Mouse (Mus musculus) gastrocnemius, postnatal 14 days (tissue): ENCODE results near the gene Dcaf10. TPM values are rescaled to one million over a fixed set of nuclear protein-coding genes. Genes with fewer than 3 reads are reported as not detected.

Source experiments
- DNase-seq: peaks from one replicate; pipeline ENCODE4 v3.0.0; 2021; ENCODE audit warnings: mixed read lengths
- intact Hi-C: fragments of 180-260 bp; cut with DNase I; formaldehyde crosslinking; loops from one replicate; pipeline ENCODE4 v1.15.1; 2025; ENCODE audit warnings: low total_unique reads
- microRNA-seq, 2 experiments: library from miRNA; unstranded; fragments of <30 nt; microRNA quantifications; one replicate each; pipeline ENCODE4 v1.2.0; 2021
- total RNA-seq, 2 experiments: library from RNA; stranded (reverse); gene quantifications; 2 replicates each; pipeline ENCODE4 v1.2.3; 2021

The Dcaf10 gene
- total RNA-seq, 2 experiments from 2014 or later: 11.9 to 12.2 TPM

- intact Hi-C loops: no loop called here
- DNase-seq: no peak
These were observed 70.7 kb downstream of the Dcaf10 start for GRCm38 (mm10) chr4:45412433-45413192.

GRCm38 (mm10) chr4:45413674-45414338 lies 71.9 kb downstream of the Dcaf10 start:
- intact Hi-C loops: no loop called here
- DNase-seq: no peak

- intact Hi-C loops: loop anchor here (5.0 kb wide), 3 partner anchors 116 to 441 kb away; partner anchors contain the start of gene Shb
These were observed 74.4 kb downstream of the Dcaf10 start for GRCm38 (mm10) chr4:45416314-45416713.

GRCm38 (mm10) chr4:45418229-45418950 lies 76.5 kb downstream of the Dcaf10 start:
- DNase-seq: peak; percentile 45

More at GRCm38 (mm10) chr4:45416314-45416713, 74.4 kb downstream of the Dcaf10 start:
- no peak for DNase-seq

GRCm38 (mm10) chr4:45419051-45419450 lies 77.2 kb downstream of the Dcaf10 start:
- DNase-seq: no peak
- intact Hi-C loops: loop anchor here (5.0 kb wide), 3 partner anchors 113 to 438 kb away; partner anchors contain the start of gene Shb

More at GRCm38 (mm10) chr4:45418229-45418950, 76.5 kb downstream of the Dcaf10 start:
- intact Hi-C loops: loop anchor here (5.0 kb wide), 3 partner anchors 114 to 439 kb away; partner anchors contain the start of gene Shb

GRCm38 (mm10) chr4:45420733-45421132 lies 78.8 kb downstream of the Dcaf10 start:
- intact Hi-C loops: loop anchor here (5.0 kb wide), 1 partner anchor 347 kb away; no protein-coding TSS in a partner anchor
- no peak for DNase-seq

GRCm38 (mm10) chr4:45421519-45422260 lies 79.8 kb downstream of the Dcaf10 start:
- intact Hi-C loops: loop anchor here (5.0 kb wide), 1 partner anchor 346 kb away; no protein-coding TSS in a partner anchor
- DNase-seq: no peak

- no peak for DNase-seq
- intact Hi-C loops: loop anchor here (5.0 kb wide), 1 partner anchor 345 kb away; no protein-coding TSS in a partner anchor
These were observed 80.7 kb downstream of the Dcaf10 start for GRCm38 (mm10) chr4:45422640-45423039.

GRCm38 (mm10) chr4:45423406-45423805 lies 81.5 kb downstream of the Dcaf10 start:
- no peak for DNase-seq
- intact Hi-C loops: loop anchor here (5.0 kb wide), 1 partner anchor 344 kb away; no protein-coding TSS in a partner anchor

GRCm38 (mm10) chr4:45426724-45427457 lies 85.0 kb downstream of the Dcaf10 start:
- intact Hi-C loops: no loop called here
- no peak for DNase-seq

Small RNA genes within 50 kb of the gene (microRNA-seq; reads per million reads assigned to microRNA genes)
- gene Gm25692: 0 reads per million in 2 experiments

Other genes with a start within 250 kb of the Dcaf10 start
- gene Tomm5, start 234.0 kb upstream of the Dcaf10 start, total RNA-seq: 10 to 100 TPM; 68.0 to 69.5 TPM
- gene Frmpd1, start 157.2 kb upstream of the Dcaf10 start, total RNA-seq: 1 to 10 TPM; 1.9 to 2.5 TPM
- gene Trmt10b, start 45.0 kb upstream of the Dcaf10 start, total RNA-seq: 1 to 10 TPM; 3.1 to 4.9 TPM
- 10 to 100 TPM in 1 of 2 experiments, 1 to 10 TPM in 1; 8.2 to 11.7 TPM for gene Exosc3, start 631 bp downstream of the Dcaf10 start, total RNA-seq
- gene Slc25a51, start 66.7 kb downstream of the Dcaf10 start, total RNA-seq: 10 to 100 TPM; 63.3 to 65.6 TPM
- 1 to 10 TPM; 6.7 to 7.8 TPM for gene Shb, start 190.4 kb downstream of the Dcaf10 start, total RNA-seq